Mouse (Mus musculus): Measurements from ENCODE around the gene S100a4. TPM values are rescaled to one million over a fixed set of nuclear protein-coding genes. Genes with fewer than 3 reads are reported as not detected.
A peak's percentile ranks its signal among the peaks of the same experiment; 100 is the strongest.

Gene S100a4
- polyA plus RNA-seq, 1 experiment = 13.4 TPM

- Histone ChIP-seq H3K4me1 (ENCODE audit: control insufficient read depth, insufficient read depth, low read length) (peaks cover 2% of the 10 kb centered on the region; the same call in 1 of the 2 replicates), H3K4me3 (ENCODE audit: insufficient read depth, low read length) (no peak overlapping the region), H3K27ac (ENCODE audit: insufficient read depth, low read length) (no peak overlapping the region)
- TF ChIP-seq CTCF (IDR thresholded peaks at IDR 0.05; ENCODE audit: extremely low read depth, insufficient read depth, low read length) (peak; percentile 91), POLR2A (IDR thresholded peaks at IDR 0.05; ENCODE audit: extremely low read depth, insufficient read depth, low read length) (no peak)
Observed at GRCm38 (mm10) chr3:90652878-90653508, 49.4 kb downstream of the S100a4 start.

GRCm38 (mm10) chr3:90653717-90654116, 50.1 kb downstream of the S100a4 start, which contains the start of gene S100a7a:
Gene S100a7a (plus strand): TSS chr3:90654017.
- TF ChIP-seq POLR2A (IDR thresholded peaks at IDR 0.05; ENCODE audit: extremely low read depth, insufficient read depth, low read length) (no peak), CTCF (IDR thresholded peaks at IDR 0.05; ENCODE audit: extremely low read depth, insufficient read depth, low read length) (no peak)
- no peak within 1 kb of the TSS for H3K4me3 ChIP-seq (ENCODE audit: insufficient read depth, low read length)

More at GRCm38 (mm10) chr3:90653717-90654116, 50.1 kb downstream of the S100a4 start, which contains the start of gene S100a7a:
- no peak within 1 kb of the TSS for H3K27ac ChIP-seq (ENCODE audit: insufficient read depth, low read length)
- H3K4me1 ChIP-seq (ENCODE audit: control insufficient read depth, insufficient read depth, low read length) = peaks cover 1% of the 10 kb centered on the region; the same call in 1 of the 2 replicates

Other genes with a start within 250 kb of the S100a4 start
- 6.8 and 9.4 TPM in 2 replicates for gene Slc27a3, start 213.8 kb upstream of the S100a4 start, polyA plus RNA-seq (2012; rRNA removed)
- gene Ints3, start 170.1 kb upstream of the S100a4 start, polyA plus RNA-seq (2012; rRNA removed) = 44.8 and 46.1 TPM in 2 replicates
- 3.3 and 4.7 TPM in 2 replicates for gene Npr1, start 137.9 kb upstream of the S100a4 start, polyA plus RNA-seq (2012; rRNA removed)
- 78.7 and 79.5 TPM in 2 replicates for gene Ilf2, start 127.6 kb upstream of the S100a4 start, polyA plus RNA-seq (2012; rRNA removed)
- 65.0 and 73.2 TPM in 2 replicates for gene Snapin, start 112.7 kb upstream of the S100a4 start, polyA plus RNA-seq (2012; rRNA removed)
- 126 and 131 TPM in 2 replicates for gene Chtop, start 94.3 kb upstream of the S100a4 start, polyA plus RNA-seq (2012; rRNA removed)
- 265 and 281 TPM in 2 replicates for gene S100a1, start 89.4 kb upstream of the S100a4 start, polyA plus RNA-seq (2012; rRNA removed)
- 74.0 and 74.6 TPM in 2 replicates for gene S100a13, start 89.3 kb upstream of the S100a4 start, polyA plus RNA-seq (2012; rRNA removed)
- gene S100a14, start 76.9 kb upstream of the S100a4 start, polyA plus RNA-seq (2012; rRNA removed) = not detected in 2 replicates
- gene S100a16, start 66.5 kb upstream of the S100a4 start, polyA plus RNA-seq (2012; rRNA removed) = 116 and 134 TPM in 2 replicates
- 1.9 and 2.0 TPM in 2 replicates for gene S100a3, start 43.2 kb upstream of the S100a4 start, polyA plus RNA-seq (2012; rRNA removed)
- not detected in 2 replicates for gene S100a2, start 13.5 kb upstream of the S100a4 start, polyA plus RNA-seq (2012; rRNA removed)
- not detected in 2 replicates for gene Gm42674, start 1.9 kb upstream of the S100a4 start, polyA plus RNA-seq (2012; rRNA removed)
- gene S100a5, start 4.8 kb downstream of the S100a4 start, polyA plus RNA-seq (2012; rRNA removed) = not detected in 2 replicates
- 51.5 and 66.4 TPM in 2 replicates for gene S100a6, start 9.1 kb downstream of the S100a4 start, polyA plus RNA-seq (2012; rRNA removed)
- gene S100a7a, start 50.2 kb downstream of the S100a4 start, polyA plus RNA-seq (2012; rRNA removed) = 1.0 and 1.1 TPM in 2 replicates
- gene S100a8, start 65.2 kb downstream of the S100a4 start, polyA plus RNA-seq (2012; rRNA removed) = 0.95 and 1.8 TPM in 2 replicates
- gene S100a9, start 92.0 kb downstream of the S100a4 start, polyA plus RNA-seq (2012; rRNA removed) = 1.6 and 2.2 TPM in 2 replicates
- not detected in 2 replicates for gene Pglyrp4, start 123.1 kb downstream of the S100a4 start, polyA plus RNA-seq (2012; rRNA removed)
- not detected in 2 replicates for gene Gm5849, start 174.1 kb downstream of the S100a4 start, polyA plus RNA-seq (2012; rRNA removed)

Data from cortical plate, adult 2 months (tissue).